Mouse (Mus musculus): Measurements from ENCODE around the gene Lilr4b. TPM values are rescaled to one million over a fixed set of nuclear protein-coding genes. Genes with fewer than 3 reads are reported as not detected.
"Not testable (repeated sequence)": the region's sequence is repeated elsewhere in the genome, so short reads cannot be mapped to it uniquely, and the experiment has no call there.

Lilr4b gene
- not detected in 2 replicates for polyA plus RNA-seq (2012; ENCODE audit: insufficient read depth, insufficient read length, low replicate concordance, missing spikeins)

- not testable (repeated sequence) for H3K27ac ChIP-seq (ENCODE audit: insufficient read depth, low read depth, low read length); H3K4me3 ChIP-seq (ENCODE audit: insufficient read depth, low read depth, low read length); H3K4me1 ChIP-seq (ENCODE audit: control insufficient read depth, insufficient read depth, low read length)
- WGBS: 98% methylated on average over 1 of the region's 3 CpGs
These were observed at the start of gene Lilr4b, which contains the start of gene Gm49339 for GRCm38 (mm10) chr10:51480397-51480796. Lilr4b (plus strand) TSS chr10:51480632. Gm49339 (plus strand) TSS chr10:51480612.

GRCm38 (mm10) chr10:51432940-51433339 is 47.5 kb upstream of the Lilr4b start:
- no peak for TF ChIP-seq POLR2A (IDR thresholded peaks at IDR 0.05; ENCODE audit: insufficient read depth, low read depth, low read length)
- no peak for TF ChIP-seq CTCF (IDR thresholded peaks at IDR 0.05; ENCODE audit: insufficient read depth, low read depth, low read length)
- H3K4me1 ChIP-seq (ENCODE audit: control insufficient read depth, insufficient read depth, low read length): no peaks in the 10 kb centered on the region
- no peak overlapping the region for H3K4me3 ChIP-seq (ENCODE audit: insufficient read depth, low read depth, low read length)
- H3K27ac ChIP-seq (ENCODE audit: insufficient read depth, low read depth, low read length): no peak overlapping the region

- no peak for TF ChIP-seq CTCF (IDR thresholded peaks at IDR 0.05; ENCODE audit: insufficient read depth, low read depth, low read length)
- WGBS: 78% methylated on average over 3 of the region's 3 CpGs
- Histone ChIP-seq H3K4me1 (ENCODE audit: control insufficient read depth, insufficient read depth, low read length) (no peaks in the 10 kb centered on the region), H3K4me3 (ENCODE audit: insufficient read depth, low read depth, low read length) (no peak overlapping the region), H3K27ac (ENCODE audit: insufficient read depth, low read depth, low read length) (no peak overlapping the region)
These were observed 44.7 kb upstream of the Lilr4b start for GRCm38 (mm10) chr10:51435684-51436083.

- Histone ChIP-seq H3K4me1 (ENCODE audit: control insufficient read depth, insufficient read depth, low read length) (no peaks in the 10 kb centered on the region), H3K4me3 (ENCODE audit: insufficient read depth, low read depth, low read length) (no peak overlapping the region), H3K27ac (ENCODE audit: insufficient read depth, low read depth, low read length) (no peak overlapping the region)
- TF ChIP-seq CTCF (IDR thresholded peaks at IDR 0.05; ENCODE audit: insufficient read depth, low read depth, low read length) (no peak), POLR2A (IDR thresholded peaks at IDR 0.05; ENCODE audit: insufficient read depth, low read depth, low read length) (no peak)
- WGBS: 85% methylated on average over 4 of the region's 4 CpGs
These were observed 28.8 kb upstream of the Lilr4b start for GRCm38 (mm10) chr10:51451610-51452009.

GRCm38 (mm10) chr10:51453616-51454298 is 26.7 kb upstream of the Lilr4b start:
- no peak for TF ChIP-seq CTCF (IDR thresholded peaks at IDR 0.05; ENCODE audit: insufficient read depth, low read depth, low read length)
- TF ChIP-seq POLR2A (IDR thresholded peaks at IDR 0.05; ENCODE audit: insufficient read depth, low read depth, low read length): no peak
- no peak overlapping the region for H3K27ac ChIP-seq (ENCODE audit: insufficient read depth, low read depth, low read length)
- no peak overlapping the region for H3K4me3 ChIP-seq (ENCODE audit: insufficient read depth, low read depth, low read length)
- H3K4me1 ChIP-seq (ENCODE audit: control insufficient read depth, insufficient read depth, low read length): no peaks in the 10 kb centered on the region
- 72% methylated on average over 1 of the region's 1 CpGs for WGBS

- H3K27ac ChIP-seq (ENCODE audit: insufficient read depth, low read depth, low read length): no peak overlapping the region
These were observed 26.1 kb upstream of the Lilr4b start for GRCm38 (mm10) chr10:51454365-51454764.

GRCm38 (mm10) chr10:51455762-51456161 is 24.7 kb upstream of the Lilr4b start:
- H3K27ac ChIP-seq (ENCODE audit: insufficient read depth, low read depth, low read length): no peak overlapping the region
- TF ChIP-seq POLR2A (IDR thresholded peaks at IDR 0.05; ENCODE audit: insufficient read depth, low read depth, low read length) (no peak), CTCF (IDR thresholded peaks at IDR 0.05; ENCODE audit: insufficient read depth, low read depth, low read length) (no peak)
- WGBS: 91% methylated on average over 1 of the region's 1 CpGs

More at GRCm38 (mm10) chr10:51454365-51454764, 26.1 kb upstream of the Lilr4b start:
- no peaks in the 10 kb centered on the region for H3K4me1 ChIP-seq (ENCODE audit: control insufficient read depth, insufficient read depth, low read length)
- TF ChIP-seq CTCF (IDR thresholded peaks at IDR 0.05; ENCODE audit: insufficient read depth, low read depth, low read length) (no peak), POLR2A (IDR thresholded peaks at IDR 0.05; ENCODE audit: insufficient read depth, low read depth, low read length) (no peak)
- 75% methylated on average over 1 of the region's 1 CpGs for WGBS
- no peak overlapping the region for H3K4me3 ChIP-seq (ENCODE audit: insufficient read depth, low read depth, low read length)

GRCm38 (mm10) chr10:51456369-51456768 is 24.1 kb upstream of the Lilr4b start:
- TF ChIP-seq POLR2A (IDR thresholded peaks at IDR 0.05; ENCODE audit: insufficient read depth, low read depth, low read length) (no peak), CTCF (IDR thresholded peaks at IDR 0.05; ENCODE audit: insufficient read depth, low read depth, low read length) (no peak)
- Histone ChIP-seq H3K4me1 (ENCODE audit: control insufficient read depth, insufficient read depth, low read length) (no peaks in the 10 kb centered on the region), H3K4me3 (ENCODE audit: insufficient read depth, low read depth, low read length) (no peak overlapping the region), H3K27ac (ENCODE audit: insufficient read depth, low read depth, low read length) (no peak overlapping the region)
- 75% methylated on average over 4 of the region's 4 CpGs for WGBS

More at GRCm38 (mm10) chr10:51455762-51456161, 24.7 kb upstream of the Lilr4b start:
- no peaks in the 10 kb centered on the region for H3K4me1 ChIP-seq (ENCODE audit: control insufficient read depth, insufficient read depth, low read length)
- no peak overlapping the region for H3K4me3 ChIP-seq (ENCODE audit: insufficient read depth, low read depth, low read length)

- not testable (repeated sequence) for H3K4me1 ChIP-seq (ENCODE audit: control insufficient read depth, insufficient read depth, low read length); H3K4me3 ChIP-seq (ENCODE audit: insufficient read depth, low read depth, low read length); H3K27ac ChIP-seq (ENCODE audit: insufficient read depth, low read depth, low read length)
- 36% methylated on average over 4 of the region's 4 CpGs for WGBS
These were observed 16.6 kb upstream of the Lilr4b start for GRCm38 (mm10) chr10:51463800-51464199.

- not testable (repeated sequence) for H3K27ac ChIP-seq (ENCODE audit: insufficient read depth, low read depth, low read length); H3K4me3 ChIP-seq (ENCODE audit: insufficient read depth, low read depth, low read length); H3K4me1 ChIP-seq (ENCODE audit: control insufficient read depth, insufficient read depth, low read length)
- no CpG with 5 or more reads among the region's 2 CpGs for WGBS
These were observed 10.3 kb downstream of the Lilr4b start, which contains the start of gene Lilrb4a for GRCm38 (mm10) chr10:51490691-51491090. Lilrb4a (plus strand) TSS chr10:51490956.
